Mouse (Mus musculus): ENCODE measurements around the gene Olfr136. TPM values are rescaled to one million over a fixed set of nuclear protein-coding genes. Genes with fewer than 3 reads are reported as not detected.

The Olfr136 gene
- total RNA-seq (2021) = not detected
- long read RNA-seq, experiment 1 = 0 reads
- long read RNA-seq, experiment 2 = 0 reads

DNA sequence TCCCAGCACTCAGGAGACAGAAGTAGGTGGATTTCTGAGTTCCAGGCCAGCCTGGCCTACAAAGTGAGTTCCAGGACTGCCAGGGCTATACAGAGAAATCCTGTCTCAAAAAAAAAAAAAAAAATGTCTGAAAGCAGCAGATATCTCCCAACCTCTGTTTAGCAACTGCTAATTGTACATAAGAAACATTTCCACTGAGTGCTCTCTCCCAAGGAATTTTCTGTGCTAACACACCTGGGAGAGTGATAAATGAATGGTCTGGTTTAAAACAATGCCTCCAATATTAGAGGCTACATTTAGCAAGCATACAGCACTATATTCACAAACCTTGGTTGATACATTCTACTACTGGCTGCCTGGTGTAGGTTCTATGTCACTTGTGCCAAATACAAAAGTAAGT is at the start of gene Olfr136:
Olfr136 (plus strand) TSS at position 301 of the 400 bp plus-strand sequence.
- intact Hi-C loops (cut with DNase I) = no loop called here

DNA sequence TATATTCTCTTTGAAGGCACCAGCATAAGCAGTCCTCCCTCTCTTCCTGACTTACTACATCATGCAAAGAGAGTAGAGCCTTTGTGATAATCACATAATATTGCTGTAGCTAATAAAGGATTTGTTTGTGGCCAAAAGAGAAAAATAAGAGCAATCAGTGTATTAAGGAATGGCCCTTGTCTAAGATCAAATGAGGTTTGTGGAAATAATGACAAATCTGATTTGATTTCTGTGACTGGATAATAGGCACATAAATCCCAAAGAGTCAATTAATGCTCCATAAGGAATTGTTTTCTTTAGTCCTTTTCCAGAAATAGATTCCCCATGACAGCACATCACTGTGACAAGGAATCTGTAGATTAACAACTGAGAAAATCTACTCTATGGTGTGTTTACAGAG is 22.2 kb upstream of the Olfr136 start, which contains the start of gene Olfr137:
Olfr137 (minus strand) TSS at position 101 of the 400 bp plus-strand sequence.
- intact Hi-C loops (cut with DNase I) = no loop called here
- DNase-seq = no peak

More for the DNA sequence above, at the start of gene Olfr136:
- DNase-seq = no peak

Other genes with a start within 250 kb of the Olfr136 start
- gene Olfr131, start 241.1 kb upstream of the Olfr136 start, total RNA-seq (2021) = not detected
- gene Olfr132, start 195.3 kb upstream of the Olfr136 start, total RNA-seq (2021) = not detected
- not detected for gene Olfr133, start 184.6 kb upstream of the Olfr136 start, total RNA-seq (2021)
- not detected for gene Olfr134, start 158.4 kb upstream of the Olfr136 start, total RNA-seq (2021)
- gene Olfr135, start 125.5 kb upstream of the Olfr136 start, total RNA-seq (2021) = not detected
- gene Olfr138, start 68.8 kb upstream of the Olfr136 start, total RNA-seq (2021) = not detected
- gene Olfr137, start 22.3 kb upstream of the Olfr136 start, total RNA-seq (2021) = not detected
- gene Esp36, start 90.4 kb downstream of the Olfr136 start, total RNA-seq (2021) = not detected
- gene Esp34, start 224.4 kb downstream of the Olfr136 start, total RNA-seq (2021) = not detected

All from heart, postnatal 14 days (tissue).